Mouse (Mus musculus): ENCODE data around the gene Hsp90ab1. TPM values are rescaled to one million over a fixed set of nuclear protein-coding genes. Genes with fewer than 3 reads are reported as not detected.
A peak's percentile ranks its signal among the peaks of the same experiment; 100 is the strongest.

Gene Hsp90ab1
- 194 and 202 TPM in 2 replicates for polyA plus RNA-seq (2012; rRNA removed)

- Histone ChIP-seq H3K27me3 (ENCODE audit: control insufficient read depth, insufficient read depth, low read length) (no peaks in the 10 kb centered on the region), H3K36me3 (ENCODE audit: control insufficient read depth, insufficient read depth, low read length) (peaks cover 29% of the 10 kb centered on the region), H3K27ac (ENCODE audit: insufficient read depth, low read length) (peak within 1 kb of the TSS; percentile 99), H3K4me1 (ENCODE audit: control insufficient read depth, insufficient read depth, insufficient read length) (peaks cover 8% of the 10 kb centered on the region; the same call in 1 of the 2 replicates), H3K4me3 (ENCODE audit: extremely low read depth, insufficient read depth, insufficient read length) (peak within 1 kb of the TSS; percentile 94)
- TF ChIP-seq CTCF (IDR thresholded peaks at IDR 0.05; ENCODE audit: extremely low read depth, insufficient read depth, insufficient read length, insufficient replicate concordance): no peak
- peak; percentile 98 for TF ChIP-seq POLR2A (IDR thresholded peaks at IDR 0.05; ENCODE audit: low read depth, low read length)
- peak; percentile 95 to 98 for DNase-seq (ENCODE audit: low read depth in 1 of 2, low spot score in 2 of 2)
- WGBS: under 1% methylated on average over 41 of the region's 41 CpGs
Observed at GRCm38 (mm10) chr17:45573087-45573779, at the start of gene Hsp90ab1. Hsp90ab1 (minus strand) TSS chr17:45573271.

- H3K27me3 ChIP-seq (ENCODE audit: control insufficient read depth, insufficient read depth, low read length): no peaks in the 10 kb centered on the region
- no peak for DNase-seq (ENCODE audit: low read depth in 1 of 2, low spot score in 2 of 2)
- peaks cover 3% of the 10 kb centered on the region; the same call in 1 of the 2 replicates for H3K4me1 ChIP-seq (ENCODE audit: control insufficient read depth, insufficient read depth, insufficient read length)
- TF ChIP-seq POLR2A (IDR thresholded peaks at IDR 0.05; ENCODE audit: low read depth, low read length) (no peak), CTCF (IDR thresholded peaks at IDR 0.05; ENCODE audit: extremely low read depth, insufficient read depth, insufficient read length, insufficient replicate concordance) (no peak)
- H3K36me3 ChIP-seq (ENCODE audit: control insufficient read depth, insufficient read depth, low read length): no peaks in the 10 kb centered on the region
- peak overlapping the region; percentile 62 for H3K27ac ChIP-seq (ENCODE audit: insufficient read depth, low read length)
- 2% methylated on average over 20 of the region's 20 CpGs for WGBS
- H3K4me3 ChIP-seq (ENCODE audit: extremely low read depth, insufficient read depth, insufficient read length): peak overlapping the region; percentile 37; the same call in 1 of the 2 replicates
Observed at GRCm38 (mm10) chr17:45619386-45620256, 46.5 kb upstream of the Hsp90ab1 start.

GRCm38 (mm10) chr17:45618941-45619385 lies 45.9 kb upstream of the Hsp90ab1 start:
- peaks cover 3% of the 10 kb centered on the region; the same call in 1 of the 2 replicates for H3K4me1 ChIP-seq (ENCODE audit: control insufficient read depth, insufficient read depth, insufficient read length)
- peak overlapping the region; percentile 37; the same call in 1 of the 2 replicates for H3K4me3 ChIP-seq (ENCODE audit: extremely low read depth, insufficient read depth, insufficient read length)
- H3K27ac ChIP-seq (ENCODE audit: insufficient read depth, low read length): peak overlapping the region; percentile 62
- TF ChIP-seq CTCF (IDR thresholded peaks at IDR 0.05; ENCODE audit: extremely low read depth, insufficient read depth, insufficient read length, insufficient replicate concordance) (no peak), POLR2A (IDR thresholded peaks at IDR 0.05; ENCODE audit: low read depth, low read length) (no peak)
- 8% methylated on average over 8 of the region's 8 CpGs for WGBS
- no peaks in the 10 kb centered on the region for H3K27me3 ChIP-seq (ENCODE audit: control insufficient read depth, insufficient read depth, low read length)
- H3K36me3 ChIP-seq (ENCODE audit: control insufficient read depth, insufficient read depth, low read length): no peaks in the 10 kb centered on the region
- DNase-seq (ENCODE audit: low read depth in 1 of 2, low spot score in 2 of 2): peak in 1 of 2 experiments; percentile 30

- Histone ChIP-seq H3K4me3 (ENCODE audit: extremely low read depth, insufficient read depth, insufficient read length) (no peak overlapping the region), H3K27ac (ENCODE audit: insufficient read depth, low read length) (no peak overlapping the region), H3K36me3 (ENCODE audit: control insufficient read depth, insufficient read depth, low read length) (no peaks in the 10 kb centered on the region), H3K27me3 (ENCODE audit: control insufficient read depth, insufficient read depth, low read length) (no peaks in the 10 kb centered on the region), H3K4me1 (ENCODE audit: control insufficient read depth, insufficient read depth, insufficient read length) (peaks cover 3% of the 10 kb centered on the region; the same call in 1 of the 2 replicates)
- no peak for DNase-seq (ENCODE audit: low read depth in 1 of 2, low spot score in 2 of 2)
- TF ChIP-seq POLR2A (IDR thresholded peaks at IDR 0.05; ENCODE audit: low read depth, low read length) (no peak), CTCF (IDR thresholded peaks at IDR 0.05; ENCODE audit: extremely low read depth, insufficient read depth, insufficient read length, insufficient replicate concordance) (no peak)
- WGBS: 86% methylated on average over 6 of the region's 6 CpGs
Observed at GRCm38 (mm10) chr17:45617655-45618054, 44.6 kb upstream of the Hsp90ab1 start.

GRCm38 (mm10) chr17:45616679-45617078 lies 43.6 kb upstream of the Hsp90ab1 start:
- H3K36me3 ChIP-seq (ENCODE audit: control insufficient read depth, insufficient read depth, low read length): no peaks in the 10 kb centered on the region

GRCm38 (mm10) chr17:45616046-45616650 lies 43.1 kb upstream of the Hsp90ab1 start:
- no peak for DNase-seq (ENCODE audit: low read depth in 1 of 2, low spot score in 2 of 2)
- H3K27ac ChIP-seq (ENCODE audit: insufficient read depth, low read length): no peak overlapping the region
- H3K36me3 ChIP-seq (ENCODE audit: control insufficient read depth, insufficient read depth, low read length): no peaks in the 10 kb centered on the region
- peaks cover 3% of the 10 kb centered on the region; the same call in 1 of the 2 replicates for H3K4me1 ChIP-seq (ENCODE audit: control insufficient read depth, insufficient read depth, insufficient read length)
- no peak for TF ChIP-seq CTCF (IDR thresholded peaks at IDR 0.05; ENCODE audit: extremely low read depth, insufficient read depth, insufficient read length, insufficient replicate concordance)
- no peak for TF ChIP-seq POLR2A (IDR thresholded peaks at IDR 0.05; ENCODE audit: low read depth, low read length)
- H3K27me3 ChIP-seq (ENCODE audit: control insufficient read depth, insufficient read depth, low read length): no peaks in the 10 kb centered on the region
- H3K4me3 ChIP-seq (ENCODE audit: extremely low read depth, insufficient read depth, insufficient read length): no peak overlapping the region
- WGBS: 62% methylated on average over 4 of the region's 4 CpGs

More at GRCm38 (mm10) chr17:45616679-45617078, 43.6 kb upstream of the Hsp90ab1 start:
- Histone ChIP-seq H3K4me3 (ENCODE audit: extremely low read depth, insufficient read depth, insufficient read length) (no peak overlapping the region), H3K4me1 (ENCODE audit: control insufficient read depth, insufficient read depth, insufficient read length) (peaks cover 3% of the 10 kb centered on the region; the same call in 1 of the 2 replicates), H3K27me3 (ENCODE audit: control insufficient read depth, insufficient read depth, low read length) (no peaks in the 10 kb centered on the region), H3K27ac (ENCODE audit: insufficient read depth, low read length) (no peak overlapping the region)
- WGBS: 78% methylated on average over 3 of the region's 3 CpGs
- TF ChIP-seq POLR2A (IDR thresholded peaks at IDR 0.05; ENCODE audit: low read depth, low read length) (no peak), CTCF (IDR thresholded peaks at IDR 0.05; ENCODE audit: extremely low read depth, insufficient read depth, insufficient read length, insufficient replicate concordance) (no peak)
- DNase-seq (ENCODE audit: low read depth in 1 of 2, low spot score in 2 of 2): no peak

Data from spleen, adult 2 months (tissue).